Mouse (Mus musculus) embryonic facial prominence, embryonic 10.5 days (tissue): Measurements from ENCODE around the gene C1qtnf5. TPM values are rescaled to one million over a fixed set of nuclear protein-coding genes. Genes with fewer than 3 reads are reported as not detected.

Experiments used
- DNase-seq: peaks from one replicate; pipeline ENCODE4 v3.0.0-alpha.2; 2017; ENCODE audit warnings: low spot score
- H3K27ac ChIP-seq: fragments of 300-500 bp; sonication (generic); replicated peaks from 2 replicates; pipeline ENCODE4 v1.5.1; 2016; ENCODE audit warnings: mild to moderate bottlenecking
- H3K27me3 ChIP-seq: fragments of 300-500 bp; sonication (generic); replicated peaks from 2 replicates; pipeline ENCODE4 v1.6.1; 2016; ENCODE audit warnings: low read depth, mild to moderate bottlenecking; ENCODE audit not compliant: poor library complexity, severe bottlenecking
- H3K36me3 ChIP-seq: fragments of 300-500 bp; sonication (generic); replicated peaks from 2 replicates; pipeline ENCODE4 v1.6.1; 2016; ENCODE audit warnings: mild to moderate bottlenecking, moderate library complexity
- H3K4me1 ChIP-seq: fragments of 300-500 bp; sonication (generic); 2 replicates; pipeline ENCODE4 v1.6.1; 2016
- H3K4me3 ChIP-seq: fragments of 300-500 bp; sonication (generic); 2 replicates; pipeline ENCODE4 v1.5.1; 2016; ENCODE audit warnings: mild to moderate bottlenecking, moderate library complexity
- H3K9me3 ChIP-seq: fragments of 300-500 bp; sonication (generic); 2 replicates; pipeline ENCODE4 v1.6.1; 2016; ENCODE audit warnings: mild to moderate bottlenecking
- WGBS: fragments of 180-500 bp; shearing (Covaris S2); methylation state at CpG from one replicate; pipeline ENCODE4 v1.1.7; 2016; 5-methylcytosine and 5-hydroxymethylcytosine counted together
- polyA plus RNA-seq: library from polyadenylated mRNA; unstranded; fragments of >200 nt; fragmentation: Nextera tagmentation; extraction: Ambion mirVana; gene quantifications from 2 replicates; pipeline ENCODE4 v1.2.1, GENCODE M21; 2016

The C1qtnf5 gene
- polyA plus RNA-seq, 1 experiment from 2014 or later, result 0.27 TPM

DNA sequence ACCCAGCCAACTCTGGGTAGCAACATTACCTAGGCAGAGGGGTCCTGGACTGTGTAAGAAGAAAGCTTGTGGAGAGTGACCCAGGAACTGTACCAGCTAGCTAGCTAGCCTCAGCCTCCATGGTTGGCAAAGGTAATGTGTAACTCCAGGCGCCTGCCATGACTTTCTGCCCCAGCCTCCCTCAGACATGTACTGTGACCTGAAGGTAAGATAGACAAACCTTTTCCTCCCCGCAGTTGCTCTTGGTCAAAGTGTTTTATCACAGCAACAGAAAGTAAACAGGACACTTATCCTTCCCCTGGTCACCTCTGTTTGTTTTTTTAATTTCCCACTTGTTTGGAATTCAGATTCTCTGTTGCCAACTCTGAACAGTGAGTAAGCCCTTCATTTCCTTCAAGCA lies 7.4 kb downstream of the C1qtnf5 start:
- Histone ChIP-seq H3K27me3 (no peaks in the 10 kb centered on the region), H3K4me1 (peaks cover 31% of the 10 kb centered on the region), H3K9me3 (no peaks in the 10 kb centered on the region), H3K4me3 (no peak overlapping the region), H3K36me3 (peaks cover 15% of the 10 kb centered on the region), H3K27ac (peak overlapping the region; percentile 95; the same call in 1 of the 2 replicates)
- WGBS, result 84% methylated on average over 2 of the region's 2 CpGs
- no peak for DNase-seq

DNA sequence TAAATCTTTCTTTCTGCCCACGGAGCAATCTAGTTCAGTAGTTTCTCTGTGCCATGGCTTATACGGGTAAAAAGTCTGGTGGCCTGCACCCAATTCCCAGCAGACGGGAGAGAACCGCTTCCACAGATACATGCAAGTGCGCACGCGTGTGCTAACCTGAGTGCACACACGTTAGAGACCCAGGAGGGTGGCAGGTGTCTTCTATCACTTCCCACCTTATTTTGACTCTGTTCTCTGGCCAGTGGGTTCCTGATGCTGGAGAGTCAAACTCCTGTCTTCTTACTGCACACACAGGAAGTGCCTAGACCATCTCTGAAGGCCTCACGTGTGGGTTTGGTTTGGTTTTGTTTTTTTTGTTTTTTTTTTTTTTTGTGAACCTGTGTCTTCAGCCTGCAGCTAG lies 8.6 kb downstream of the C1qtnf5 start:
- WGBS, result 90% methylated on average over 9 of the region's 9 CpGs
- Histone ChIP-seq H3K4me3 (no peak overlapping the region), H3K36me3 (peaks cover 4% of the 10 kb centered on the region), H3K9me3 (no peaks in the 10 kb centered on the region), H3K4me1 (peaks cover 19% of the 10 kb centered on the region), H3K27ac (no peak overlapping the region), H3K27me3 (no peaks in the 10 kb centered on the region)
- DNase-seq, result no peak

DNA sequence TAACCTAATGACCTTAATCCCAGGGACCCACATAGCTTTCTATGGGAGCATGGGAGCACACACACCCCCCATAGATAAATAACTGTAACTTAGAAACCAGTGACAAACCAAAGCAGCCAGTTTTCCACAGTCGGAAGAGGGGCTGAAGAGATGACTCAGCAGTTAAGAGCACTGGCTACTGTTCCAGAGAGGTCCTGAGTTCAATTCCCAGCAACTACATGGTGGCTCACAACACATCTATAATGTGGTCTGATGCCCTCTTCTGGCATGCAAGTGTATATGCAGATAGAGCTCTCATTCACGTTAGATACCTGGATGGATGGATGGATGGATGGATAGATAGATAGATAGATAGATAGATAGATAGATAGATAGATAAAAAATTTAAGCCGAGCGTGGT lies 9.1 kb downstream of the C1qtnf5 start:
- Histone ChIP-seq H3K27me3 (no peaks in the 10 kb centered on the region), H3K9me3 (no peaks in the 10 kb centered on the region), H3K4me3 (no peak overlapping the region), H3K36me3 (no peaks in the 10 kb centered on the region), H3K4me1 (peaks cover 16% of the 10 kb centered on the region), H3K27ac (no peak overlapping the region)
- no peak for DNase-seq
- 90% methylated on average over 4 of the region's 4 CpGs for WGBS

DNA sequence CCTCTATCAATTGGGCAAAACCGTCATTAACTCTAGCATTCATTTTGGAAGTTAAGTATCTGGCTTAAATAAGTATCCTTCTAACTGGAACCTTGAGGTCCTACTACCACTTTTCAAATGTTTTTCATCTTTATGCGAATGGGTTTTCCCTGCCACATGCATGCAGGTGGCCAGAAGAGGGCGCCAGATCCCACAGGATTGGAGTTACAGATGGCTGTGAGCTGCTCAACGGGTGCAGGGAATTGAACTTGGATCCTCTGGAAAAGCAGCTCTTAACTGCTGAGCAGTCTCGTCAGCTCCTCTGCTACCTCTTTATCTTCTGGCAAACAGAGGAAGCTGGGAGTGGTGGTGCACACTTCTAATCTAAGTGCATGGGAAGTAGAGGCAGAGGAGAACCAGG lies 12.0 kb downstream of the C1qtnf5 start:
- Histone ChIP-seq H3K27ac (no peak overlapping the region), H3K36me3 (no peaks in the 10 kb centered on the region), H3K4me3 (no peak overlapping the region), H3K4me1 (no peaks in the 10 kb centered on the region), H3K27me3 (no peaks in the 10 kb centered on the region), H3K9me3 (no peaks in the 10 kb centered on the region)
- DNase-seq, result no peak
- 42% methylated on average over 5 of the region's 5 CpGs for WGBS

DNA sequence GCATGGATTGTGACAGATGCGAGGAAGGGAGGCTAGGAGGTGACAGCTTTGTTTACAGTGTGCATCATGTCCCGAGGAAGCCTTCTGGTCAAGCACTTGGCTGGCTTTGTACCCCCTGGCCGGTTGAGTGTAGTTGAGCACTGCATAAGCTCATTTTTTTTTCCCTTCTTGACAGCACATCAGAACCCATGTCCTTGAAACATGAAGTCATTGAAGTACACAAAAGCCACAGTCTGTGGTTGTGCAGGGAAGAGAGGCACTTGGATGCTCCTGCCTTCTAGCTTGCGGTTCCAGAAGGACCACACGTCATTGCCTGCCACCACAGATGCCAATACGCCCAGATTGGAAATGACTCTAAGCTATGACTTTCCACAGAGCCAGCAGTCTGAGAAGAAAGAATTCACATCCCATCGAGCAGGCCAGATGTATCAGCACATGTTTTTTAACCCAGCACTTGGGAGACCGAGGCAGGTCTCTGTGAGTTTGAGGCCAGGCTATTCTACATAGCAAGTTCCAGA lies 13.0 kb downstream of the C1qtnf5 start:
- Histone ChIP-seq H3K27ac (no peak overlapping the region), H3K36me3 (no peaks in the 10 kb centered on the region), H3K4me1 (0 out of 2 replicates have a peak, but pooled peaks cover 1% of the 10 kb centered on the region), H3K27me3 (no peaks in the 10 kb centered on the region), H3K4me3 (no peak overlapping the region), H3K9me3 (no peaks in the 10 kb centered on the region)
- no peak for DNase-seq
- WGBS, result 85% methylated on average over 8 of the region's 8 CpGs

DNA sequence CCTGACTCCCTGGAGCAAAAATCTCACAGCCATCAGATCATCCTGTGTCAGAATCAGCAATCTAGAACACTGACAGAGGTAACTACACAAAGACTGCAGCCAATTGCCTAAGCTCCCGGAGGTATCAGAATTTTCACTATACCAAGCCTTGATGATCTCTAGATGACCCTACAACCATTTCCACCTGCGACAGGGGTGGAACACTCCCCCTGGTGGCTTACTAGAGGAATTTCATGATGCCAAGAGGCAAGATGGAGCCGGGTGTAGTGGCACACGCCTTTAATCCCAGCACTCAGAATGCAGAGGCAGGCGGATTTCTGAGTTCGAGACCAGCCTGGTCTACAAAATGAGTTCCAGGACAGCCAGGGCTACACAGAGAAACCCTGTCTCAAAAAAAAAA lies 17.3 kb downstream of the C1qtnf5 start:
- H3K36me3 ChIP-seq, result no peaks in the 10 kb centered on the region
- no peak overlapping the region for H3K27ac ChIP-seq
- H3K27me3 ChIP-seq, result peaks cover 8% of the 10 kb centered on the region; the same call in 1 of the 2 replicates
- no peak for DNase-seq
- WGBS, result 71% methylated on average over 6 of the region's 6 CpGs
- peaks cover 23% of the 10 kb centered on the region for H3K4me1 ChIP-seq
- H3K9me3 ChIP-seq, result no peaks in the 10 kb centered on the region
- no peak overlapping the region for H3K4me3 ChIP-seq

DNA sequence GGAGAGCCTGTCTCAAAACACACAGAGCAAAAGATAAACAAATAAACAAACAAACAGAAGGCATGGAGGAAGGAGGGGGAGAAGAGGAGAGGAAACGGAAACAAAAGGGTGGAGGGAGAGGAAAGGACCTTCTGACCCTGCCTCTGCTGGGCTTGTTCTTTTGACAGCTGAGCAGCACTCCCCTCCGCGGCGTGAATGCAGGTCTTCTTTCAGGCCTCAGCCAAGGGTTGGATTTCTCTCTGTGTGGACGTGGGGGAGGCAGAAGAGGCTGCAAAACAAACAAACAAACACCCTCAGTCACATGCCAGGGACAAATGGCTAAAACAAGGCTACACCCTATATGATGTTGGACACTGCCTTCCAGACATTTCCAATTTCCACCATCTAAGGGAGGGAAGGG lies 18.0 kb downstream of the C1qtnf5 start:
- no peak overlapping the region for H3K4me3 ChIP-seq
- no peak for DNase-seq
- H3K27ac ChIP-seq, result no peak overlapping the region
- no peaks in the 10 kb centered on the region for H3K9me3 ChIP-seq
- H3K36me3 ChIP-seq, result no peaks in the 10 kb centered on the region
- H3K27me3 ChIP-seq, result peaks cover 8% of the 10 kb centered on the region; the same call in 1 of the 2 replicates
- H3K4me1 ChIP-seq, result peaks cover 29% of the 10 kb centered on the region
- 24% methylated on average over 5 of the region's 5 CpGs for WGBS

DNA sequence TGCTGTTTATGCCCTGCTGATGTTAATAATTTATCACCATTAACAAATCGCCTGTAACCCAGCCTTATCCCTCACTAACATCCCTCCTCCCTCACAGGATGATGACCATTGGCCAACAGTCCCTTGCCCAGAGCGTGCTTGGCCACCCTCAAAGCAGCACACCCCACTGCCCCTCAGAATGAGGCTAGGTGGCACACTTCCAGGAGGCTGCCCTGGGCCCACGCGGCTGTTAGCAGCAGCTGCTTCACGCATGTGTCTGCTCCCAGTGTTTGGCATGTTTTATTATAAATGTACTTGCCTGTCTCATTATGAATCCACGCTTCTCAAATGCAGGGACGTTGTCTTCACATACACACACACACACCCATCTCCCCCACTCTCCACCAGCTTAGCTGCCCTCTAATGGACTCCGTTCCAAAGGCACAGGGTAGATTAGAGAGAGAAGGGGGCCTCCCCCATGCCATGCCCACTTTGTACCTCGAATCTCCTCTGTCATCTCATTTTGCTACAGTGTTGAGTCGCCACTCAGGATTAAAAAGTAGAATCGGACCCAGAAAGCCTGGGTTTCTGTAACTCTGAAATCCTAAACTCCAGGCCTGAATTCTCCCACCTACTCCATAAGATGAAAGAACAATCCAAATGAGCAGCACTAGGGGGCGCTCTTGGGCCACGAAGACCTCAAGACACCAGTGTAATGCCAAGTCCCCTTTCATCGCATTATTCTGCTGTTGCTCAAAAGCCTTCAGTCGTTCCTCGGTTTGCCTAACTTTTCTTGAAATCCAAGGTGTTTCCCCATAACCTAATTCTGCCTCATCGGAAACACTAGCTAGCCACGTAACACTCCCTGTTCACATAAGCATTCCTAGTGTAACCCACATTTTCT lies 18.7 kb downstream of the C1qtnf5 start:
- H3K4me3 ChIP-seq, result peak overlapping the region; percentile 14; the same call in 1 of the 2 replicates
- DNase-seq, result peak; percentile 88

DNA sequence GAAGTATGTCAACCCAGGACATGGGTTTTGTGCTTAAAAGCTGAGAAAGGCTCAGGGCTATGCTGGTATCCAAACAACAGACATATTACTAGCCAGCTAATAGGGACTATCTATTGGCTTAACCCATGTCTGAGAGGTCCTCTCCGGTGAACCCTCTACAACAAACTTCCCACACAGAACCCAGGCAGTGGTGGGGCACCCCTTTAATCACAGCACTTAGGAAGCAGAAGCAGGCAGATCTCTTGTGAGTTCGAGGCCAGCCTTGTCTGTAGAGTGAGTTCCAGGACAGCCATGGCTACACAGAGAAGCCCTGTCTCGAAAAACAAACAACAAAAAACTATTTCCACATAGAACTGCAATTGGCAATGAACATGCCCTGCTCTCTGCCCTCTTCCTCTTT lies 19.7 kb downstream of the C1qtnf5 start:
- peaks cover 46% of the 10 kb centered on the region for H3K4me1 ChIP-seq
- DNase-seq, result no peak
- WGBS, result 86% methylated on average over 3 of the region's 3 CpGs
- H3K9me3 ChIP-seq, result no peaks in the 10 kb centered on the region
- H3K27ac ChIP-seq, result no peak overlapping the region
- H3K36me3 ChIP-seq, result no peaks in the 10 kb centered on the region
- peaks cover 19% of the 10 kb centered on the region for H3K27me3 ChIP-seq
- no peak overlapping the region for H3K4me3 ChIP-seq

More for the DNA sequence above, 18.7 kb downstream of the C1qtnf5 start:
- Histone ChIP-seq H3K36me3 (no peaks in the 10 kb centered on the region), H3K4me1 (peaks cover 36% of the 10 kb centered on the region), H3K9me3 (no peaks in the 10 kb centered on the region), H3K27me3 (peaks cover 10% of the 10 kb centered on the region), H3K27ac (no peak overlapping the region)
- WGBS, result 34% methylated on average over 18 of the region's 18 CpGs

DNA sequence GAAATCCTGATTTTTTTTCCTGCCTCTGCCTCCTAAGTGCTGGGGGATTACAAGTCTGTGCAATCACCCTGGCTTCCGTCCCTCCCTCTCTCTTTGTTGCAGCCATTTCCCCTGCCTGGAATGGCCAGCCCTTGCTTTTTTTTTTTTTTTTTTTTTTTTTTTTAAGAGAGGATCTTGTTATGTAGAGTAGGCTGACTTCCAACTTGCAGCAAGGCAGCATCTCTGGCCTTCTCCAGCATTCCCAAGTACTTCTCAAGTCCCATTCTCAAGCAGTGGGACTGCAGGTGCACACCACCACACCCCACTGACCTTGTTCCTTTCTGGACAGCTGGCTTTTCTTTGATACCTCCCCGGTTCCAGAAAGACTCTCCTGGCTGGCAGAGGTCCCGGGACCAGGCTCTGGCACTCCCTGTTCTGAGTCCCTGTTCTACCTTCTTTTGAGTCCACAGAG lies 20.3 kb downstream of the C1qtnf5 start:
- peaks cover 26% of the 10 kb centered on the region for H3K27me3 ChIP-seq
- H3K9me3 ChIP-seq, result no peaks in the 10 kb centered on the region
- 75% methylated on average over 3 of the region's 3 CpGs for WGBS
- H3K4me1 ChIP-seq, result peaks cover 47% of the 10 kb centered on the region
- no peak for DNase-seq
- no peak overlapping the region for H3K4me3 ChIP-seq
- H3K36me3 ChIP-seq, result no peaks in the 10 kb centered on the region
- no peak overlapping the region for H3K27ac ChIP-seq

DNA sequence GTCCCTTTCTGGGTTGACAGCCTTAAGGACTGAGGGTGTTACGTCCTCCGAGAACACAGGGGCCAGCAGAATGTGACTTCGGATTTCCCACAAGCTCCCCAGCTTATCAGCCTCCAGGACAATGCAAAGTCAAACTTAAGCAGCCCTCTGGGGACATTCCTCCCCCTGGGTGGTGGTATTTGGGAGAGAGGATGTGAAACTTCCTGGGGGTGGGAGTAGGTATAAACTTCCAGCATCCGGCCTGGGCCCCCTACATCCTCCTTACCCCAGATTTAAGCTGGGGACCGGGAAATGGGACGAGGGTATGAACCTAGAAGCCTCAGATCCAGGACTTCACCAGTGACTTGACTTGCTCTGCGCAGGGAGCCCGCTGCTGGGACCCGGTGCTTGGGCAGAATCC lies 22.6 kb downstream of the C1qtnf5 start:
- Histone ChIP-seq H3K9me3 (no peaks in the 10 kb centered on the region), H3K27me3 (peaks cover 48% of the 10 kb centered on the region), H3K36me3 (no peaks in the 10 kb centered on the region), H3K4me1 (peaks cover 69% of the 10 kb centered on the region), H3K4me3 (peak overlapping the region; percentile 57), H3K27ac (peak overlapping the region; percentile 86)
- no peak for DNase-seq
- 3% methylated on average over 9 of the region's 9 CpGs for WGBS

DNA sequence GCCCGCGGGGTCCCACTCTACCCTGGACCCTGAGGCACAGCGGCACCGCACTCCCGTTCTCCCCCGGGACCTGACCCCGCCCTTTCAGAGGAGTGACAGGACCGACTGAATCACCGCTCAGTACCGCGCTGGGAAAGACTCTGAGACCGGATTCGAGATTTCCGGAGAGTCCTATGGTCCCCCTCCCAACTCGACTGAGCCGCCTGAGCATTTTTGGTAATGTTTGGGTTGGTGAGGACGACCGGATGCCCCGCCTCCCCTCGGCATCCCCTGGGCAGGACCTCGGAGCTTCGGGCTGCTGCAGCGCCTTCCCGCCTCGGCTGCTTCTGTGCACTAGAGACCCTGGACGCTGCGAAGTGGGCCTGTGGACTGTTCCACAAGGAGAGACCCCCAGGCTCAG lies 23.0 kb downstream of the C1qtnf5 start:
- no peaks in the 10 kb centered on the region for H3K9me3 ChIP-seq
- H3K27ac ChIP-seq, result peak overlapping the region; percentile 86
- H3K27me3 ChIP-seq, result peaks cover 52% of the 10 kb centered on the region
- peaks cover 71% of the 10 kb centered on the region for H3K4me1 ChIP-seq
- peak; percentile 84 for DNase-seq
- under 1% methylated on average over 27 of the region's 27 CpGs for WGBS
- no peaks in the 10 kb centered on the region for H3K36me3 ChIP-seq
- H3K4me3 ChIP-seq, result peak overlapping the region; percentile 57
